Mouse (Mus musculus) thymus, postnatal 25 days (tissue): ENCODE data around the gene Smad3.
A peak's percentile ranks its signal among the peaks of the same experiment; 100 is the strongest.

ENCODE experiments used
- DNase-seq: peaks from one replicate; pipeline ENCODE4 v3.0.0; 2022

The Smad3 gene

DNA sequence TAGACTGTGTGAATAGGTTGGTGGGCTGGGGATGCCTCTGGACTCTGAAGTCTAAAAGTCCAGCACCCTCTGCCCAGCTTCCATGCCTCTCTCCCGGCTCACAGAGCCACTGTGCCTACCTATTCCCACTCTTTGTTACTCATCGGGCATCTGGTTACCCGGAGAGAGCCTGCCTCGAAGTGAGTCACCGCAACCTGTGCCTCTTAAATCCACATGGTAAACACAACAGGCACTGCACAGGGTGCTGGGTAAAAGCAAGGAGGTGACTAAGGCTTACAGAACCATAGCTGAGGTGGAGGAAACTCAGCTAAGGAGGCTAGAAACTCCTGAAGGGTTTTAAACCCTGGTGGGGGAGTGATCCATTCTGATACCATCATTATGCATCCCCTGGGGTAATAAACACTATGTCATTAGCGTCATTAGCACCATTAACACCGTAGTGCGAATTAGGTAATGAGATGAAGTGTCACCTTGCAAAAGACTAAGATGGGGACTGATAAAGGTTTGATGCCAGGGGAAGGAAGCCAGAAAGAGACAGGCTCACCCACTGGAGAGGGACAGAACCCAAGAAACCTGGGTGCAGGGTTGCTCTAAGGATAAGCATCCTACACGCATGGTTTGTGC is 38.9 kb downstream of the Smad3 start:
- no peak for DNase-seq

- no peak for DNase-seq
Measured at GRCm38 (mm10) chr9:63718170-63718569, 39.6 kb downstream of the Smad3 start.

DNA sequence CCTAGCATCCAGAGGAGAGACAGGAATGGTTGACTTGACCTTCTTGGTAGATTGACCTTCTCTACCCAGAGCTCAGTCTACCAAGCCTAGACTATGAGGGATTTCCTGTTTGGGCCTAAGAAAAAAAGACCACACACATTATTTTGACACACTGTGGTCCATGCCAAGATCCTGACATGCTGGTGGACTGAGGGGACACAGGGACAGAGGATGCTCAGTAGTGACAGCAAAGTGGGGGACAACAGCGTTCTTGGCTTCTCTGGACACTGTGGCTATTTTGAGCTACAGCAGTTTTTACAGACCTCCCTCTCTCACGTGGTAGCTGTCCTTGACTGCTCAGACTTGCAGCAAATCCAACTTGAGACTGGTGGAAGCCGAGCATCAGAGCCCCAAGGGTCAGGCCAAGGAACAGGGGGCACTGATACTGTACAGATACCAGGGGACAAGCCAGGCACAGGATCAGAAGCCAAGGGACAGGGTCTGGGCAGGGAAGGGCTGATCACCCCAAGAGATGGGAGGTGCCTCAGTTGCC is 40.3 kb downstream of the Smad3 start:
- DNase-seq = no peak

DNA sequence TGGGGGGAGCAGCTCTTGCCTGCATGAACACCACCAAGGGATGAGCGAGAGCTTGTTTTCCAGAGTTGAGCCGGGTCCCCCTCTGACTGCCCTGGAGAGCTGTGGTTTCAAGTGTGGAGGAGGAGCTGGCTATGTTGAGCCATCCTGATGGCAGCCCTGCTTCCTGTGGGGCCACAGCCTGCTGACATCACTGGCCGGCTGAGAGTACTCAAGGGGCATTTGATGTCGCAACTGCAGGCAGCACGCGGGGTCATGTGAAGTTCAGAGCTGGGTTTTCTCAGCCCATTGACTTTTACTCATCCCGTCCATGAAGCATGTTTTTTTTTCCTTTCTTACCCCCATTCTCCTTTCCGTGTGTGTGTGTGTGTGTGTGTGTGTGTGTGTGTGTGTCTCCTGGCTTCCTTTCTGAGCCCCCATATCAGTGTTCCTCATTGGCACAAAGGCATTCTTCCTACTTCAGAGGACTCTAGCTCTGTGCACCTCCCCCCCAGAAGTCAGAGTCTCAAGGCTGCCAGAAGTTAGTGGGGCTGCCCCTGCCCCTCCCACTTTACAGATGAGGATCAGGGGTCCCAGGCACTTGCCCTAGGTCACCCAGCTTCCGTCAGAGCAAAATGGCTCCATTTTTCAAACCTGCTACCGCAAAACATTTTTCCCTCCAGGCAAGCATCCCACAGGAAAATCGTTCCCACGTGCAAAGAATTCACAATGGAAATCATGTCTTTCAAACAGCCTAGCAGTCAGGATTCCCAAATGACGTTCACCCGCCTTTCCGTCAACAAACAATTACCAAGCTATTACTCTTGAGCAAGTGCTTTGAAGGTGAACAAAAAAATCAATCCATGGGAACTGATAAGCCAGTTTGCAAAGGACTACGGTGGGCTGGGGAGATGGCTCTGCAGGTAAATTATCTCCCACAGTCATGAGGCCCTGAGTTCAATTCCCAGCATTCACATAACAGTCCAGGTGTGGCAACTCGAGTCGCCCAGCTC is 41.4 kb downstream of the Smad3 start:
- no peak for DNase-seq

GRCm38 (mm10) chr9:63714572-63714971 is 43.2 kb downstream of the Smad3 start:
- no peak for DNase-seq

DNA sequence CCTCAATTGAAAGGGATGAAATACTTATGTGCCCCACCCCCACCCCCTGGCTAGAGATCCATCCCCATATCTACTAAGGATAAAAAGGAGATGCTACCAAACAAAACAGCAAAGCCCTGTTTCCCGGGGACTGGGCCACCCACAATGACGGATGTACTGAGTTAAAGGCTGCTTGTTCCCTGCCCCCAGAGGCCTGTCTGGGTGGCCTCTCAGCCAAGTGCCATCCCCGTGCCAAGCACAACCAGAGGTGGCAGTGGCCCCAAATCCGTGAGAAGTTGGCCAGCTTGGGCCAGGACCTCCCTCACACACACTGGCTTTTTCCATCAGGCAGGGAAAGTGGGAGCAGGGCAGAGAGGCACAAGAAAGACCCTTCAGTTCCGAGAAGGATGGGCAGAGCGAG is 45.0 kb downstream of the Smad3 start:
- DNase-seq = no peak

- DNase-seq = no peak
Measured at GRCm38 (mm10) chr9:63711580-63712230, 46.1 kb downstream of the Smad3 start.

- no peak for DNase-seq
Measured at GRCm38 (mm10) chr9:63709857-63710256, 47.9 kb downstream of the Smad3 start.

GRCm38 (mm10) chr9:63709266-63709665 is 48.5 kb downstream of the Smad3 start:
- DNase-seq = no peak

- DNase-seq = no peak
Measured at GRCm38 (mm10) chr9:63707816-63708588, 49.8 kb downstream of the Smad3 start.

DNA sequence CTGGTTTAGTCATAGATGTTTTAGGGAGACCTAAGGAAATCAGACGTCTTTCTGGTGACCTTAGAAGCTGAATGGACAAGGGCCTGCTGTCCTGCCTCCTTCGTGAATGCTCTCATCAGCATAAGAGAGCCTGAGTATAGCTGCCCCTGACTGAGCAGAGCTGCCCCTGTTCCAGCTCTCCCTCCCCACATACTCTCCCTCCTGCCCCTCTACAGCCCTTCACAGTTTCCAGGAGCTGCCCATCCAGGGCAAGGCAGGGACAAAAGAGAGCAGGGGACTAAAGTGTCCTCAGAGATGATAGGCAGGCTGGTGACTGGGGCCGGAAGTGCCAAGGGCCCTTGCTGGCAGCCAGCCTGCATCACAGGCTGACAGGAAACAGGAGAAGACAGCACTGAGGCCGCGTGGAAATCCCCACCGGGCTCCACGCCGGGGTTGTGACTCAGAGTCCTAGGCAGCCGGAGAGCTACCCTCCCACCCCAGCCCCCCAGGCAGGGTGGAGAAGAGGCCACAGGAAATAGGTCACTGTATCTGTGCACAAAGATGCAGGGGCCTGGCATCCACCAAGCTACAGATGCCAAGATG is 51.6 kb downstream of the Smad3 start:
- DNase-seq = peak; percentile 78

- no peak for DNase-seq
Measured at GRCm38 (mm10) chr9:63704979-63705751, 52.6 kb downstream of the Smad3 start.

DNA sequence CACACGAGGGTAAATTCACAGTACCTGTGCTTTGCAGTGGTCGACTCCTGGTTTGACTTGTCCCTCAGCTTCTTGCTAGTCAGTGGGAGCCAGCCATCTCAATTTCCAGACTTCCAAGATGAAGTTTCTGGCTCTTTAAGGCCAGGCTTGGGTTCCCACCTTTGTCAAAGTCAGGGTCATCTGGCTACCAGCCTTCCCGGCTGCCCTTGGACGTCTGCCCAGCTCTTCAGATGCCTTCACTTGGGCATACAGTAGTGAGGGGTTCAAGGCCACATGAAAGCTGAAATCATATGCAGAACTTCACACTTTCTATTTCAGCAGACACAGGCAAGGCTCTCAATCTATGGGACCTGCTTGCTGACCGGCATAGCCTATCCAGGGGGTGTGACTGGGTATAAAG is 53.7 kb downstream of the Smad3 start:
- no peak for DNase-seq

GRCm38 (mm10) chr9:63703236-63703785 is 54.5 kb downstream of the Smad3 start:
- no peak for DNase-seq

DNA sequence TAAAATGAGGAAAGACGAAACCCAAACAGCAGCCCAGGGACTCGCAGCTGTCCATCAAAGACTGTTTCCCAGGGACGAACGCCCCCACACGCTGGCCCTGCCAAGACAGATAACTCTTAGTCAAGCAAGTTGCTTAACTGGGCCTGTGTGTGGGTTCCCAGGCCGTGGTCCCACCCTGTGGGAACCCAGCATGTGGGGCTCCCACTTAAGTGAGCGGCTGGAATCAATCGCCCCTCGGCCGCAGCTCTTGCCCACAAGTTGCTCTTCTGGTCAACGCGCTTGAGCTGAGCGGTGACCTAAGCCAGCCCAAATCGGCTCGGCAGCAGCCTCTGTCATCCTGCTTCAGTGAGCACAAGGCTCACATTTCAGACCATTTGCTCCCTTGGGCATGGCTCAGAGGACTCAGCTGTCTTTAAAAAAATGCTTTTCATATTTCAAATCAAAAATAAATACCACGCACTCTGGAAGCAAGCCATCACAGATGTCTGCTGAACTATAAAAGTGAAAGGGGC is 55.2 kb downstream of the Smad3 start:
- DNase-seq = no peak

DNA sequence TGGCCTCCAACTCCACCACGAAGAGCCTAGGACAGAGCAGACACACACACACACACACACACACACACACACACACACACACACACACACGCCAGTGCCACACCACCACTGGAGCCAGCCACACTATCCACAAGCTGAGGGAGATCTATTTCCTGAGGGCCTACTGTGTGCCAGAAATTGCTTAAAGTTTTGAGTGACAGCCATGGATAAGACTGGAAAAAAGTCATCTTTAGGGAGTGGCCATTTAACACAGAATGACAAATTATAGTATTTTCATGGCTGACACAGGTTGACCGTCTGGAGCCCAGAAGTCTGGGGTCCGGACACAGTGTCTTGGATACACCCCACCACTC is 55.9 kb downstream of the Smad3 start:
- DNase-seq = no peak

DNA sequence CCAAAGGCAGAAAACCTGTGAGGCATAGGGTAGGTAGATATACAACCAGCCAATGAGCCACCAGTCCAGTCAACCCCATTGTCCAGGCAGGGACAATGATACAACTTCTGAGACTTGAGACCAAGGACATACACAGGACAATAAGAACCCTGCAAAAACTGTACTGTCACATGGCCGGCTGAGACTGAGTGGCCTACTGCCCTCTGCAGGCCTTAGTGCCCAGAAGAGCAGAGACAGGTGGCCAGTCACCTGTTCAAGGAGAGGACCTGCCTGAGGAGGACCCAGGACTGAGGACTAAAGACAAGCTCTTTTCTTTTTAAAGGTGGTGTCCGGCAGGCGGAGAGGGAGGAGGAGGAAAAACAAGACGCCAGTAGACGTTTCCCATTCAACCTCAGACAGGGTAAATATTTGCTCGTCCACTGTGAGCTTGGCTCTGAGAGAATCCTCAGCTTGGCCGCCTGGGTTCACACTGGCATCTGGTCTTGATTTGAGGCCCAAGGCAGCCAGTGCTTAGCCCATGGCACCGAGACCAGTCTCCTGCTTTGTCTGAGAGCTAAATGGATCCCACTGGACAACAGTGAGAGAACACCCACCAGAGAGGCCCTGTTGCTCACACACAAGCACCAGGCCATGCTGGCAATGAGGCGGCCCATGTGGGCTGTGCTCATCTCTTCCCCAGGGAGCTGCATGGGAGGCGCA is 56.4 kb downstream of the Smad3 start:
- DNase-seq = no peak

GRCm38 (mm10) chr9:63699145-63699544 is 58.6 kb downstream of the Smad3 start:
- DNase-seq = no peak

DNA sequence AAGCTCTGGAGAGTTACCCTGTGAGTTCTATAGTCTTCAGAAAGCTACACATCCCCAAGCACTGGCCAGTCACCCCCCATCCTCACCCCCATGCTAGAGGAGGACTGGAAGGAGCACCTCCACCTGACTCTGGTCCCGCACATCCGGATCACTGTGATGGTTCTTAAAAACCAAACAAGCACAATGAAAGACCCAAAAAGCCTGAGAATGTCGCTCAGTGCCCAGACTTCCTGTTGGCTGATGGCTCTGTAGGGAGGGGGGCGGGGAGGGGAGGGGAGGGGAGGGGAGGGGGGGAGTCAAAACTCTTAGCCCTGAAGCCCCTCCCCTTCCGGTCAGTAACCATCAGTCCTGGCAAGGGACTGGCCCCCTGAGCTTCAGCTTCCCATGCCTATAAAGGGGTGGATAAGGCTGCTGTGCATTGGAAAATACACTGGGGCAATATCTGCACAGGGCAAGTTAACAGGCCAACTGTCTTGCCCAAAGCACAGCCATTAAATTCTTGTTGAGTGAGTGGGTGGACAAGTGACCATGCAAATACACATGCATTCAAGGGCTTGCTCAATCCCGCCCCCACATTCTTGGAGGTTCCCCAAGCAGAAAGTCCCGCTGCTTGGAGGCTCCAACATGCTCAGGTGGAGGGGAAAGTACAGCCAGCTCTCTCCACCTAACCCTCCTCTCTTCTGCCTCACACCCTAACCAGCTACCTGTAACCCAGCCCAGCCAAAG is 59.3 kb downstream of the Smad3 start:
- DNase-seq = no peak

DNA sequence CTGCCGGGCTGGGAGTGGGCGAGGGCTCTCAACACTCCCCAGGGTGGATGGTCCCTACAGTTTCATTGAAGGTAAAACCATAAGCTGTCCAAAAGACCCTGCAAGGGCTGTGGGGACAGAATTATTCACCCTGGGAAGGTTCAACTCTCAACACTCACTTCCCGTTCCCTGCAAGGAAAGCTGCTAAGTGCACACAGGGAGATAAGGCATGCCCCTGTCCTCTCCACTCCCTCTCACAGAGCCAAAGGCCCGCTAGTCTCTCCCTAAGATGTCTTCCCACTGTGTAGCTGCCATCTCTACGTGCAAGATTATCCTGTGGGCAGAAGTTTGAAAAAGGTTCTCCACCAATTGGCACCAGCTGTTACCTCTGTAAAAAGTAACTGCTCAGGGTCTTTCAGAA is 60.2 kb downstream of the Smad3 start:
- no peak for DNase-seq
